Mouse (Mus musculus): ENCODE measurements around the gene Kbtbd6.

The Kbtbd6 gene

GRCm38 (mm10) chr14:79481339-79482151, 29.9 kb downstream of the Kbtbd6 start, which contains the start of gene Wbp4:
Wbp4 (minus strand) TSS chr14:79481520.
- peak; percentile 93 for DNase-seq (ENCODE audit: low read depth, low spot score)

GRCm38 (mm10) chr14:79482251-79482661, 30.6 kb downstream of the Kbtbd6 start:
- peak; percentile 65 for DNase-seq (ENCODE audit: low read depth, low spot score)

DNA sequence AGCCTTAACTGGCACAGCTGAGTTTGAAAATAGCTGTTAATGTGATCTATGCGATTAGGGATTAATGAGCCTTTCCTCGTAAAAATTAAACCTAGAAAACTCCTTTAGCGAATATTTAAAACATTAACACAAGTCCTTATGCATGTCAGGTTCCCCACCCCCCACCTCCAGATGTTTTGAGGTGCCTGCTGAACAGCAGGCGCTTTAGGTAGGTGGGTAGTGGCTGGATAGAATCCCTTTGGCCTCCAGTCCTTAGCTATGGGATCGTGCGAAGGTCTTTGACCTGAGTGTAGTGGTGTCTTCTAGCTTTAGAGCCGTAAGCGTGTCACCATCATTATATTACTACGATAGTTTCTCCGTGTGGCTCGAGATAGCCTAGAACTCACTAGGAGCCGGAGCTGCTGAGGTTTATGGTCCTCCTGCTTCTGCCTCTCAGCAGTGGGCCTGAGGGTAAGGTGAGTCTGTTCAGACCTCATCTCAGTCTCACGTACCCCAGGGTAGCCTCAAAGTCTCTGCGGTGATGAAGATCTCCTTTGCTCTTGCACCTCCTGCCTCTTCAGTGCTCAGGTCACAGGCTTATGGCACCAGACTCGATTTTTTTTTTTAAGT, 31.2 kb downstream of the Kbtbd6 start:
- peak; percentile 44 for DNase-seq (ENCODE audit: low read depth, low spot score)

- DNase-seq (ENCODE audit: low read depth, low spot score), result no peak
Measured at GRCm38 (mm10) chr14:79483611-79484120, 32.0 kb downstream of the Kbtbd6 start.

DNA sequence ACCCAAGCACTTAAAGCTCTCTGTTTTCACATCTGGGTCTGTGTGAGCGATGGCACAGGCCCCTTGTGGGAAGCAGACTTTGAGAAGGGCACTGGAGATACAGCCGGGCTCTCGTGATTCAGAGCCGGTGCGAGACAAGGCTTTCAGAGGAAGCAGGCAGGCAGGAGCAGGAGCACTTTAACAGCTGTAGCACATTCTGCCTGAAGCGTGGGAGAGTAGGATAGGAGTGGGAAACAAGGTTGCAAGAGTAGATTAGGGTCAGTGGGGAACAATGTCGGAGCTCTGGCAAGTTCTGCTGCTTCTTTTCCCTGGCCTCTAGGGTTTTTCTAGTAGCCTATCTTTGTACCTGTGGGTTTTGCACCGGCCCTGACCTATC, 35.0 kb downstream of the Kbtbd6 start:
- DNase-seq (ENCODE audit: low read depth, low spot score), result no peak

DNA sequence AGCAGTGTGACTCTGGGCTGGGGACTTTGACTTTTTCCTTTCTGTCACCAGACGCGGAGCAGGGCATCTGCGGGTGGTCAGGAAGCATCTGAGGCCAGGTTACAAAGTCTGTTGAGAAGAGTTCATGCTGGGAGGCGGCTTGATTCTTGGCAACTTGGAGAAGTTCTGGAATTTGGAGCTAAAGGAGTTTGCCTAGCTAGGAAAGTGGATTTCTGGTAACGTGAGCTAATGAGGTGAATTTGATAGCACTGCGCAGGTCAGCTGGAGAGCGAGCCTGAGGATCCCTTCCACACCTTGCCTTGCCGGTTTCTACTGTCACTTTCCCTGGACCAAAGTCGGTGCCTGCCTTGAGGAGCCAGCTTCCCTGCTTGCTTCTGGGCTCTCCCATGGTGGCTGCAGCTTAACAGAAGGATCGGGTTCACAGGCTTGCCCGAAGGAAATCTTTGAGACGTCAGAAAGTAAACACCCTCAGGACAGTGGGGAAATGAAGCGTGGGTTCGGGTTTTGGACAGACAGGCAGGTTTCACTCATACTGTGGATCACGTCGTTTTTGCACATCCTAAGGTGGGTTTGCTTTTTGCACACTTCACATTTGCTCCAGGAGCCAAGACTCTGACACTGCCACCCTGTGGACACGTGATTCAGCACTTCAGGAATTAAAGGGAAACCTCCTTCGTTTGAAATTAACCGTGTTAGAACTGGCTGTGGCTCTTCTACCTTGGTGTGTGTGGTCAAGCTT, 35.5 kb downstream of the Kbtbd6 start:
- DNase-seq (ENCODE audit: low read depth, low spot score), result no peak

DNA sequence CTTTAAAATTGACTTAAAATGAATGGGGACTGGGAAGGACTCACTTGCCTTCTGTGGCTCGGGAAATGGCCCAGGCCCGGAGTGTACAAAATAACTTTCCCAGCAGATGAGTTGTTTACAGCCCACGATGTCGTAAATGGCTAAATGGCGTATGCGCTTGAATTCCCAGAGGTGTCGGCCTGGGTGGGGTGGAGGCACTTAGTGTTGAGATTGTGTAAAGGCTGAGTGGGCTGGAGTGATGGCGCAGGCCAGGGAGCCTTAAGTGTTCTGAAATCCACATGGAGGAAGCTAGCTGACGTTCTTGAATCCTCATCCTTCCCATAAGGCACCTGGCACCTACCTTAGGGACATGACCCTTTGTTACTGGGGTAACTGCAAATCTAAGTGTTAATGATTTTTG, 36.9 kb downstream of the Kbtbd6 start:
- DNase-seq (ENCODE audit: low read depth, low spot score), result no peak

DNA sequence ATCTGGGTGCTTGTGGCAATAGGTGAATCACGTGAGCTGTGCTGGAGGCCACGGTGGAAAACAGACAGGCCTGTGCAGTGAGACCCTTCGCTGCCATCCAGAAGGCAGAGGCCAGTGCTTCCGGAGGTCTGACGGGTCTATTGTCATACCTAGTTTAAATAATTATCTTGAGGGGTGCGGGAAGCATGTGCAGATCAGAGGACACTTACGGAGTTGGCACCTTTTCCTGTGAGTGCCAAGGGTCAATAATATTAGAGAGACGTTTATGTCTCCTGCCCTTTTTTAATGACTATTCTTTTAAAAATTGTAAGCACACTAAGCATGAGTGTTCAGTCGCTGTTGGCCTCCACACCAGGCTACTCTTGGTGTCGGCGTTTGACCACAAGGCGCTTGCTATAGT, 37.5 kb downstream of the Kbtbd6 start:
- DNase-seq (ENCODE audit: low read depth, low spot score), result no peak

DNA sequence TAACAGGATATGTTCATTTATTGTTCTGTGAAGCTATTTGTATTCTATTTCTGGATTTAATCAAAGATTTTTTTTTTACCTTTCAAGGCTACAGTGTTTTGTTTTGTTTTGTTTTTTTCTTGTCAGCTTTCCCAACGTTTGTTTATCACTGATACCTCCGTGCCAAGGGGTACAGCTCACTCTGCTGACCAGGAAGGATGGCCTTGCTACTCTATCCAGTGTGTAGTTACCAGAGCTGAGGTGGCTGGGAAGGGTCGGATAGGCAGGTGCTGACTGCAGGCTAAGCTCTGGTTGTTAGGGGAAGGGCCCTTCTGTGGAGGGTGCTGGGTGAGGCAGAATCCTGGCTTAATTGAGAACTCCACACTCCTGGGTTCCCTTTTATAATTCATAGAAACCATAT, 38.6 kb downstream of the Kbtbd6 start:
- DNase-seq (ENCODE audit: low read depth, low spot score), result no peak

- no peak for DNase-seq (ENCODE audit: low read depth, low spot score)
Measured at GRCm38 (mm10) chr14:79494349-79494748, 42.7 kb downstream of the Kbtbd6 start.

DNA sequence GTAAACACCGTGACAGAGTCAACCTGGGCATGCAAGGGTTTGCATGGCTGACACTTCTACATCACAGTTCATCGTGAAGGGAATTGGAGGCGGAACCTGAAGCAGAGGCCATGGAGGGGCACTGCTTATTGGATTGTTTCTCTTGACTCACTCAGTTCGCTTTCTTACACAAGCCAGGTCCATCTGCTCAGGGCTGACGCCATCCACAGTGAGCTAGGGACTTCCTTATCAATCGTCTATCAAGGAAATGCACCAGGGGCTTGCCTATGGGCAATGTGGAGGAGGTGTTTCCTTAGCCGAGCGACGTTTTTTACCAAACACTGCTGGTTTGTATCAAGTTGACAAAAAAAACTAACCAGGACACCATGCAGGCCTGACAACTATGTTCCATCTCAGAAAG, 47.7 kb downstream of the Kbtbd6 start:
- no peak for DNase-seq (ENCODE audit: low read depth, low spot score)

GRCm38 (mm10) chr14:79500756-79501155, 49.1 kb downstream of the Kbtbd6 start:
- DNase-seq (ENCODE audit: low read depth, low spot score), result no peak

GRCm38 (mm10) chr14:79503371-79504075, 51.9 kb downstream of the Kbtbd6 start:
- DNase-seq (ENCODE audit: low read depth, low spot score), result no peak

All from A20 (cell line).